Mouse (Mus musculus) limb, embryonic 14.5 days (tissue): ENCODE results near the gene Sspo. TPM values are rescaled to one million over a fixed set of nuclear protein-coding genes. Genes with fewer than 3 reads are reported as not detected.

Experiments used
- ATAC-seq: fragments of 200-750 bp; cut with Nextera tagmentation; 2 replicates; pipeline ENCODE4 v1.8.0; 2017; ENCODE audit warnings: low read depth, moderate number of reproducible peaks, moderate TSS enrichment; ENCODE audit not compliant: low FRiP score
- DNase-seq: peaks from one replicate; pipeline ENCODE4 v3.0.0-alpha.2; 2015; ENCODE audit warnings: low spot score
- H3K27ac ChIP-seq: fragments of 300-500 bp; sonication (generic); replicated peaks from 2 replicates; pipeline ENCODE4 v1.5.1; 2014; ENCODE audit warnings: low read depth, mild to moderate bottlenecking, low read length, moderate library complexity, mixed read lengths
- H3K27me3 ChIP-seq: fragments of 300-500 bp; sonication (generic); 2 replicates; pipeline ENCODE4 v1.6.1; 2014; ENCODE audit warnings: low read length, mixed read lengths; ENCODE audit not compliant: control insufficient read depth, insufficient read depth
- H3K36me3 ChIP-seq: fragments of 300-500 bp; sonication (generic); 2 replicates; pipeline ENCODE4 v1.6.1; 2014; ENCODE audit warnings: mild to moderate bottlenecking, low read length, moderate library complexity, mixed read lengths; ENCODE audit not compliant: control insufficient read depth, insufficient read depth
- H3K4me1 ChIP-seq: fragments of 300-500 bp; sonication (generic); 2 replicates; pipeline ENCODE4 v1.6.1; 2014; ENCODE audit warnings: antibody characterized with exemption, low read length, mixed read lengths; ENCODE audit not compliant: control insufficient read depth, insufficient read depth
- H3K4me2 ChIP-seq: fragments of 300-500 bp; sonication (generic); replicated peaks from 2 replicates; pipeline ENCODE4 v1.6.1; 2014; ENCODE audit warnings: low read depth, mild to moderate bottlenecking, low read length, moderate library complexity; ENCODE audit not compliant: severe bottlenecking
- H3K4me3 ChIP-seq: fragments of 300-500 bp; sonication (generic); replicated peaks from 2 replicates; pipeline ENCODE4 v1.5.1; 2014; ENCODE audit warnings: low read length
- H3K9ac ChIP-seq: fragments of 300-500 bp; sonication (generic); 2 replicates; pipeline ENCODE4 v1.6.1; 2014; ENCODE audit warnings: mild to moderate bottlenecking, low read depth, low read length, moderate library complexity; ENCODE audit not compliant: severe bottlenecking
- H3K9me3 ChIP-seq: fragments of 300-500 bp; sonication (generic); 2 replicates; pipeline ENCODE4 v1.6.1; 2016; ENCODE audit warnings: low read length; ENCODE audit not compliant: control insufficient read depth
- POLR2A ChIP-seq: fragments of 200-500 bp; IDR thresholded peaks from 2 replicates; pipeline ENCODE4 v1.8.0; 2012; ENCODE audit warnings: inconsistent platforms, mild to moderate bottlenecking, moderate library complexity, borderline replicate concordance; ENCODE audit not compliant: insufficient read depth, insufficient read length; ENCODE audit errors: extremely low read depth
- WGBS: fragments of 180-500 bp; shearing (Covaris S2); extraction: QIAGEN DNeasy Blood & Tissue Kit; methylation state at CpG from one replicate; pipeline ENCODE4 v1.1.7; 2014; 5-methylcytosine and 5-hydroxymethylcytosine counted together
- polyA plus RNA-seq, 2 experiments: library from polyadenylated mRNA; depleted of rRNA in 1 of 2; stranded (reverse) in 1 of 2; unstranded in 1 of 2; fragments of >200 nt; fragmentation: Nextera tagmentation in 1 of 2; extraction: Ambion mirVana in 1 of 2; gene quantifications; 2 replicates each; pipeline versions ENCODE4 v1.2.1 to v1.2.3; 2012 to 2014

Sspo gene
- polyA plus RNA-seq, 2 experiments = 0.07 to 1.2 TPM

- no peak for TF ChIP-seq POLR2A
- 35% methylated on average over 3 of the region's 3 CpGs for WGBS
- no peak overlapping the region for H3K9ac ChIP-seq
- H3K4me3 ChIP-seq = no peak overlapping the region
- ATAC-seq = no peak
- no peaks in the 10 kb centered on the region for H3K27me3 ChIP-seq
- peaks cover 18% of the 10 kb centered on the region for H3K4me1 ChIP-seq
- H3K4me2 ChIP-seq = no peak overlapping the region
- no peaks in the 10 kb centered on the region for H3K36me3 ChIP-seq
- no peak overlapping the region for H3K27ac ChIP-seq
- DNase-seq = no peak
- H3K9me3 ChIP-seq = no peaks in the 10 kb centered on the region
These were observed 92.7 kb downstream of the Sspo start for GRCm38 (mm10) chr6:48540721-48541120.

GRCm38 (mm10) chr6:48541560-48542450, 93.8 kb downstream of the Sspo start:
- DNase-seq (peak; percentile 34), ATAC-seq (peak; percentile 7; the same call in 1 of the 2 replicates)
- Histone ChIP-seq H3K36me3 (no peaks in the 10 kb centered on the region), H3K9me3 (no peaks in the 10 kb centered on the region), H3K4me2 (no peak overlapping the region), H3K9ac (no peak overlapping the region), H3K4me1 (peaks cover 14% of the 10 kb centered on the region), H3K27ac (no peak overlapping the region), H3K27me3 (no peaks in the 10 kb centered on the region), H3K4me3 (no peak overlapping the region)
- WGBS = 17% methylated on average over 7 of the region's 7 CpGs
- TF ChIP-seq POLR2A = no peak

- H3K4me3 ChIP-seq = no peak overlapping the region
- no peaks in the 10 kb centered on the region for H3K36me3 ChIP-seq
- no peak overlapping the region for H3K9ac ChIP-seq
- no peaks in the 10 kb centered on the region for H3K27me3 ChIP-seq
- DNase-seq (no peak), ATAC-seq (no peak)
- no peak overlapping the region for H3K27ac ChIP-seq
- H3K4me2 ChIP-seq = no peak overlapping the region
- peaks cover 11% of the 10 kb centered on the region; the same call in 1 of the 2 replicates for H3K4me1 ChIP-seq
- 57% methylated on average over 3 of the region's 3 CpGs for whole genome bisulfite sequencing
- TF ChIP-seq POLR2A = no peak
- no peaks in the 10 kb centered on the region for H3K9me3 ChIP-seq
These were observed 94.6 kb downstream of the Sspo start for GRCm38 (mm10) chr6:48542631-48543030.

- Histone ChIP-seq H3K27ac (no peak overlapping the region), H3K27me3 (no peaks in the 10 kb centered on the region), H3K4me1 (peaks cover 11% of the 10 kb centered on the region; the same call in 1 of the 2 replicates), H3K9ac (no peak overlapping the region), H3K36me3 (no peaks in the 10 kb centered on the region), H3K9me3 (no peaks in the 10 kb centered on the region), H3K4me3 (no peak overlapping the region), H3K4me2 (no peak overlapping the region)
- no peak for ATAC-seq
- WGBS = 67% methylated on average over 5 of the region's 5 CpGs
- no peak for TF ChIP-seq POLR2A
- no peak for DNase-seq
These were observed 97.2 kb downstream of the Sspo start for GRCm38 (mm10) chr6:48545251-48545650.

GRCm38 (mm10) chr6:48546271-48546670, 98.2 kb downstream of the Sspo start:
- H3K9me3 ChIP-seq = no peaks in the 10 kb centered on the region
- ATAC-seq (no peak), DNase-seq (no peak)
- WGBS = 39% methylated on average over 1 of the region's 1 CpGs
- H3K27ac ChIP-seq = no peak overlapping the region
- no peak overlapping the region for H3K9ac ChIP-seq
- no peaks in the 10 kb centered on the region for H3K36me3 ChIP-seq
- peaks cover 9% of the 10 kb centered on the region; the same call in 1 of the 2 replicates for H3K4me1 ChIP-seq
- H3K4me2 ChIP-seq = no peak overlapping the region
- no peak overlapping the region for H3K4me3 ChIP-seq
- no peaks in the 10 kb centered on the region for H3K27me3 ChIP-seq
- TF ChIP-seq POLR2A = no peak

GRCm38 (mm10) chr6:48546858-48547257, 98.8 kb downstream of the Sspo start:
- H3K9me3 ChIP-seq = no peaks in the 10 kb centered on the region
- H3K36me3 ChIP-seq = no peaks in the 10 kb centered on the region
- ATAC-seq (no peak), DNase-seq (no peak)
- H3K4me3 ChIP-seq = no peak overlapping the region
- no peak overlapping the region for H3K9ac ChIP-seq
- no peak overlapping the region for H3K27ac ChIP-seq
- H3K4me2 ChIP-seq = no peak overlapping the region
- H3K27me3 ChIP-seq = no peaks in the 10 kb centered on the region
- 0 out of 2 replicates have a peak, but pooled peaks cover 3% of the 10 kb centered on the region for H3K4me1 ChIP-seq
- TF ChIP-seq POLR2A = no peak
- 41% methylated on average over 4 of the region's 4 CpGs for WGBS
